Mouse (Mus musculus) intestine, embryonic 16.5 days (tissue): Measurements from ENCODE around the gene Trim69. TPM values are rescaled to one million over a fixed set of nuclear protein-coding genes. Genes with fewer than 3 reads are reported as not detected.
A peak's percentile ranks its signal among the peaks of the same experiment; 100 is the strongest.

Source experiments
- ATAC-seq: fragments of 200-750 bp; cut with Nextera tagmentation; 2 replicates; pipeline ENCODE4 v1.8.0; 2017; ENCODE audit warnings: moderate TSS enrichment, moderate library complexity
- H3K27ac ChIP-seq: fragments of 300-500 bp; sonication (generic); 2 replicates; pipeline ENCODE4 v1.5.1; 2014; ENCODE audit warnings: mild to moderate bottlenecking, low read length
- H3K27me3 ChIP-seq: fragments of 300-500 bp; sonication (generic); replicated peaks from 2 replicates; pipeline ENCODE4 v1.6.1; 2014; ENCODE audit warnings: low read length, control low read depth, mixed read lengths; ENCODE audit not compliant: control insufficient read depth, insufficient read depth
- H3K36me3 ChIP-seq: fragments of 300-500 bp; sonication (generic); 2 replicates; pipeline ENCODE4 v1.6.1; 2014; ENCODE audit warnings: low read length, control low read depth; ENCODE audit not compliant: control insufficient read depth, insufficient read depth
- H3K4me1 ChIP-seq: fragments of 300-500 bp; sonication (generic); 2 replicates; pipeline ENCODE4 v1.6.1; 2014; ENCODE audit warnings: low read length, control low read depth, mixed read lengths; ENCODE audit not compliant: control insufficient read depth, insufficient read depth
- H3K4me2 ChIP-seq: fragments of 300-500 bp; sonication (generic); 2 replicates; pipeline ENCODE4 v1.6.1; 2014; ENCODE audit warnings: low read depth, low read length, control low read depth
- H3K4me3 ChIP-seq: fragments of 300-500 bp; sonication (generic); 2 replicates; pipeline ENCODE4 v1.5.1; 2014; ENCODE audit warnings: mild to moderate bottlenecking, low read length
- H3K9ac ChIP-seq: fragments of 300-500 bp; sonication (generic); 2 replicates; pipeline ENCODE4 v1.6.1; 2014; ENCODE audit warnings: low read depth, low read length
- H3K9me3 ChIP-seq: fragments of 300-500 bp; sonication (generic); 2 replicates; pipeline ENCODE4 v1.6.1; 2016; ENCODE audit warnings: low read length, control low read depth; ENCODE audit not compliant: control insufficient read depth
- WGBS: fragments of 180-500 bp; shearing (Covaris S2); extraction: QIAGEN DNeasy Blood & Tissue Kit; methylation state at CpG from one replicate; pipeline ENCODE4 v1.1.7; 2014; 5-methylcytosine and 5-hydroxymethylcytosine counted together
- polyA plus RNA-seq: library from polyadenylated mRNA; unstranded; fragments of >200 nt; fragmentation: Nextera tagmentation; extraction: Ambion mirVana; gene quantifications from 2 replicates; pipeline ENCODE4 v1.2.1, GENCODE M21; 2015

Trim69 gene
- polyA plus RNA-seq, 1 experiment from 2014 or later, result not detected

- Histone ChIP-seq H3K36me3 (no peaks in the 10 kb centered on the region), H3K4me2 (no peak overlapping the region), H3K9me3 (no peaks in the 10 kb centered on the region), H3K27me3 (no peaks in the 10 kb centered on the region), H3K4me3 (no peak overlapping the region), H3K27ac (peak overlapping the region; percentile 54), H3K9ac (no peak overlapping the region), H3K4me1 (no peaks in the 10 kb centered on the region; the same call in 1 of the 2 replicates)
- WGBS, result 32% methylated on average over 4 of the region's 4 CpGs
- ATAC-seq, result peak; percentile 86
Measured at GRCm38 (mm10) chr2:122221378-122221777, 60.9 kb downstream of the Trim69 start.

- H3K9ac ChIP-seq, result no peak overlapping the region
- H3K27me3 ChIP-seq, result no peaks in the 10 kb centered on the region
- H3K4me1 ChIP-seq, result no peaks in the 10 kb centered on the region; the same call in 1 of the 2 replicates
- ATAC-seq, result peak; percentile 88
- no peak overlapping the region for H3K4me3 ChIP-seq
- H3K36me3 ChIP-seq, result no peaks in the 10 kb centered on the region
- 12% methylated on average over 5 of the region's 5 CpGs for WGBS
- no peaks in the 10 kb centered on the region for H3K9me3 ChIP-seq
- H3K27ac ChIP-seq, result peak overlapping the region; percentile 54
- H3K4me2 ChIP-seq, result no peak overlapping the region
Measured at GRCm38 (mm10) chr2:122221798-122222197, 61.3 kb downstream of the Trim69 start.

DNA sequence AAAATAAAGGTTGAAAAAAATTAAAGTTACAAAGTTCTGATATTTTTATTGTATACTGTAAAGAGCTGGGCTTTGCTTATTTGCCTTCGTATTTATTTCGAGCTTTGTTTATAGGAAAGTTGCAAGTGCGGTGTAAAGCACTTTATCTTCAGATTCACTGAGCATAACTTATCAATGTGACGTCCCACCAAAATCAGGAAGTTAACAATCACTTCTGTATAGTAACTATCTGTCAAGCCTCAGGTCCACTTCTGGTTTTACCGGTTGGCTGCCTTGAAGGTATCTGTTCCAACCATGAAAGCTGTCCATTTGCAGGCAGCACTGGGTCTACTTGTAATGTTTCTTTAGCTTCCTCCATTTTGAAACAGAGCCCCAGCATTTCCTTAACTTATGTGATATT lies 61.8 kb downstream of the Trim69 start:
- 0 out of 2 replicates have a peak, but pooled peaks have one; percentile 24 for ATAC-seq
- Histone ChIP-seq H3K27me3 (no peaks in the 10 kb centered on the region), H3K9ac (no peak overlapping the region), H3K4me3 (no peak overlapping the region), H3K9me3 (no peaks in the 10 kb centered on the region), H3K4me2 (no peak overlapping the region), H3K4me1 (no peaks in the 10 kb centered on the region; the same call in 1 of the 2 replicates), H3K36me3 (no peaks in the 10 kb centered on the region), H3K27ac (peak overlapping the region; percentile 34; the same call in 1 of the 2 replicates)
- WGBS, result 44% methylated on average over 5 of the region's 5 CpGs

GRCm38 (mm10) chr2:122223654-122224053 lies 63.2 kb downstream of the Trim69 start:
- H3K4me1 ChIP-seq, result no peaks in the 10 kb centered on the region; the same call in 1 of the 2 replicates
- no peaks in the 10 kb centered on the region for H3K36me3 ChIP-seq
- H3K4me3 ChIP-seq, result no peak overlapping the region
- no peaks in the 10 kb centered on the region for H3K9me3 ChIP-seq
- H3K9ac ChIP-seq, result no peak overlapping the region
- H3K27ac ChIP-seq, result no peak overlapping the region
- no peak overlapping the region for H3K4me2 ChIP-seq
- no peaks in the 10 kb centered on the region for H3K27me3 ChIP-seq
- ATAC-seq, result no peak

Other genes with a start within 250 kb of the Trim69 start
- 31.8 and 34.9 TPM in 2 replicates for gene Ctdspl2, start 204.7 kb upstream of the Trim69 start, polyA plus RNA-seq
- gene Mageb3, start 204.6 kb upstream of the Trim69 start, polyA plus RNA-seq, result 0.09 and 0.16 TPM in 2 replicates
- gene Eif3j1, start 132.2 kb upstream of the Trim69 start, polyA plus RNA-seq, result 9.4 and 10.3 TPM in 2 replicates
- gene Spg11, start 42.3 kb upstream of the Trim69 start, polyA plus RNA-seq, result 7.0 and 7.6 TPM in 2 replicates
- gene B2m, start 13.0 kb upstream of the Trim69 start, polyA plus RNA-seq, result 385 and 440 TPM in 2 replicates
- 0.07 TPM in 1 of 2 replicates, not detected in the other for gene Patl2, start 25.5 kb downstream of the Trim69 start, polyA plus RNA-seq
- not detected in 2 replicates for gene Terb2, start 25.6 kb downstream of the Trim69 start, polyA plus RNA-seq
- 90.2 and 104 TPM in 2 replicates for gene Sord, start 74.0 kb downstream of the Trim69 start, polyA plus RNA-seq
- gene Duox2, start 137.7 kb downstream of the Trim69 start, polyA plus RNA-seq, result 0.06 and 0.07 TPM in 2 replicates
- gene Duoxa2, start 138.2 kb downstream of the Trim69 start, polyA plus RNA-seq, result 0.16 and 0.24 TPM in 2 replicates
- not detected in 2 replicates for gene Duoxa1, start 153.0 kb downstream of the Trim69 start, polyA plus RNA-seq
- 0.06 TPM in 1 of 2 replicates, not detected in the other for gene Duox1, start 155.0 kb downstream of the Trim69 start, polyA plus RNA-seq
- gene Shf, start 208.5 kb downstream of the Trim69 start, polyA plus RNA-seq, result 1.9 and 2.2 TPM in 2 replicates